Mouse (Mus musculus) heart, adult 2 months (tissue): Measurements from ENCODE around the gene Wiz. TPM values are rescaled to one million over a fixed set of nuclear protein-coding genes. Genes with fewer than 3 reads are reported as not detected.

Experiments
- DNase-seq, 2 experiments: peaks; one replicate each; pipeline ENCODE4 v3.0.0; 2021
- H3K27ac ChIP-seq: fragments of 200-600 bp; 2 replicates; pipeline ENCODE4 v1.8.1; 2022
- H3K27me3 ChIP-seq: fragments of 200-500 bp; 2 replicates; pipeline ENCODE4 v1.6.1; 2012; ENCODE audit warnings: mild to moderate bottlenecking, low read length, inconsistent platforms, mixed read lengths; ENCODE audit not compliant: control insufficient read depth, insufficient read depth
- H3K36me3 ChIP-seq: fragments of 200-500 bp; 2 replicates; pipeline ENCODE4 v1.6.1; 2012; ENCODE audit warnings: low read length, inconsistent platforms; ENCODE audit not compliant: control insufficient read depth, insufficient read depth
- H3K4me1 ChIP-seq: fragments of 200-500 bp; 2 replicates; pipeline ENCODE4 v1.6.1; 2011; ENCODE audit warnings: low read length; ENCODE audit not compliant: control insufficient read depth, insufficient read depth
- H3K4me3 ChIP-seq: fragments of 200-600 bp; 2 replicates; pipeline ENCODE4 v1.8.1; 2022
- H3K79me2 ChIP-seq: fragments of 200-500 bp; replicated peaks from 2 replicates; pipeline ENCODE4 v1.6.1; 2012; ENCODE audit warnings: mild to moderate bottlenecking, inconsistent platforms, low read length, moderate library complexity, mixed read lengths; ENCODE audit not compliant: control insufficient read depth, insufficient read depth
- H3K9ac ChIP-seq: fragments of 200-500 bp; 2 replicates; pipeline ENCODE4 v1.6.1; 2012; ENCODE audit warnings: low read depth, mild to moderate bottlenecking, control low read depth, inconsistent platforms, low read length, mixed read lengths
- CTCF ChIP-seq: fragments of 200-600 bp; IDR thresholded peaks from 2 replicates; pipeline ENCODE4 v1.8.1; 2022; ENCODE audit warnings: antibody characterized with exemption, mild to moderate bottlenecking, moderate library complexity
- EP300 ChIP-seq: fragments of 200-500 bp; IDR thresholded peaks from 2 replicates; pipeline ENCODE4 v1.6.1; 2011; ENCODE audit warnings: low read depth, low read length, control low read depth; ENCODE audit not compliant: insufficient read depth
- POLR2A ChIP-seq: fragments of 200-500 bp; IDR thresholded peaks from 2 replicates; pipeline ENCODE4 v1.6.1; 2011; ENCODE audit warnings: mild to moderate bottlenecking, low read depth, low read length, control low read depth; ENCODE audit not compliant: insufficient read depth
- WGBS: fragments of 180-500 bp; shearing (Covaris S2); methylation state at CpG from one replicate; pipeline ENCODE4 v1.1.7; 2018; 5-methylcytosine and 5-hydroxymethylcytosine counted together
- intact Hi-C: fragments of 180-260 bp; cut with DNase I; formaldehyde crosslinking; loops from one replicate; pipeline ENCODE4 v1.15.1; 2025
- polyA plus RNA-seq: library from polyadenylated mRNA; depleted of rRNA; stranded (reverse); fragments of >200 nt; gene quantifications from 2 replicates; pipeline ENCODE4 v1.2.3, GENCODE M21; 2012
- total RNA-seq, 2 experiments: library from RNA; stranded (reverse); gene quantifications; 2 replicates each; pipeline ENCODE4 v1.2.3; 2021

Gene Wiz
- total and polyA plus RNA-seq, 3 experiments = 16.0 to 17.2 (median 16.6) TPM

- TF ChIP-seq EP300 (no peak), POLR2A (no peak), CTCF (no peak)
- peak in 1 of 2 experiments; percentile 25 for DNase-seq
- intact Hi-C loops = no loop called here
- Histone ChIP-seq H3K79me2 (no peaks in the 10 kb centered on the region), H3K9ac (no peak within 1 kb of the TSS), H3K4me3 (no peak within 1 kb of the TSS), H3K36me3 (no peaks in the 10 kb centered on the region), H3K27ac (no peak within 1 kb of the TSS), H3K27me3 (no peaks in the 10 kb centered on the region), H3K4me1 (no peaks in the 10 kb centered on the region)
- WGBS = 79% methylated on average over 2 of the region's 2 CpGs
These were observed 34.8 kb upstream of the Wiz start, which contains the start of gene Pglyrp2 for GRCm38 (mm10) chr17:32424034-32424433. Gene Pglyrp2, minus strand, starts transcription at chr17:32424167.

DNA sequence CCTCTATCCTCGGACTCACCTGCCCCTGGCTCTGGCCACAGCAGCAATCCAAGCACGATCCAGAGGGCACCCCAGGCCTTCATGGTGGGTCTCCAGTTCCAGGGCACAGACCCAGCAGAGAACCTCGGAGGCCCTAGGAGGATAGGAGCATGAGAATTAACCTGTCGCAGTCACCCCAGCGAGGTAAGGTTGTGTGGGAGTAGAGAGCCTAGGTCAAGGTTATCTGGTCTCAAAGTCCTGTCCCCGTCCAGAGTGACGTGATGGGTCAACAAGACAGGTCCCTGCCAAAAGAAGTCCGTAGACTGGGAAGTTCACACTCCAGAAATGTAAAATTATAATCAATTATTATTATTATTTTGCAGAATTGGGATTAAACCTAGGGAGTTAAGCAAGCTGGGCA, 31.5 kb upstream of the Wiz start:
- TF ChIP-seq EP300 = no peak
- no peak for TF ChIP-seq POLR2A
- Histone ChIP-seq H3K9ac (no peak overlapping the region), H3K27me3 (peaks cover 2% of the 10 kb centered on the region; the same call in 1 of the 2 replicates), H3K36me3 (no peaks in the 10 kb centered on the region), H3K4me1 (no peaks in the 10 kb centered on the region), H3K79me2 (no peaks in the 10 kb centered on the region), H3K27ac (no peak overlapping the region), H3K4me3 (no peak overlapping the region)
- intact Hi-C loops = no loop called here
- WGBS = 81% methylated on average over 8 of the region's 8 CpGs
- DNase-seq = no peak

GRCm38 (mm10) chr17:32419989-32420388, 30.8 kb upstream of the Wiz start:
- no peaks in the 10 kb centered on the region for H3K36me3 ChIP-seq
- no peaks in the 10 kb centered on the region for H3K4me1 ChIP-seq

GRCm38 (mm10) chr17:32416771-32417170, 27.5 kb upstream of the Wiz start:
- H3K79me2 ChIP-seq = no peaks in the 10 kb centered on the region
- peaks cover 2% of the 10 kb centered on the region; the same call in 1 of the 2 replicates for H3K27me3 ChIP-seq
- TF ChIP-seq EP300 (no peak), CTCF (no peak), POLR2A (no peak)
- DNase-seq = no peak
- 94% methylated on average over 14 of the region's 14 CpGs for WGBS
- H3K4me3 ChIP-seq = no peak overlapping the region
- no peaks in the 10 kb centered on the region for H3K36me3 ChIP-seq
- no peak overlapping the region for H3K9ac ChIP-seq
- no peak overlapping the region for H3K27ac ChIP-seq
- H3K4me1 ChIP-seq = no peaks in the 10 kb centered on the region
- intact Hi-C loops = no loop called here

More at GRCm38 (mm10) chr17:32419989-32420388, 30.8 kb upstream of the Wiz start:
- no peak for DNase-seq
- Histone ChIP-seq H3K27me3 (peaks cover 2% of the 10 kb centered on the region; the same call in 1 of the 2 replicates), H3K27ac (no peak overlapping the region), H3K9ac (no peak overlapping the region), H3K4me3 (no peak overlapping the region), H3K79me2 (no peaks in the 10 kb centered on the region)
- intact Hi-C loops = no loop called here
- TF ChIP-seq CTCF (no peak), EP300 (no peak), POLR2A (no peak)
- WGBS = 50% methylated on average over 2 of the region's 2 CpGs

DNA sequence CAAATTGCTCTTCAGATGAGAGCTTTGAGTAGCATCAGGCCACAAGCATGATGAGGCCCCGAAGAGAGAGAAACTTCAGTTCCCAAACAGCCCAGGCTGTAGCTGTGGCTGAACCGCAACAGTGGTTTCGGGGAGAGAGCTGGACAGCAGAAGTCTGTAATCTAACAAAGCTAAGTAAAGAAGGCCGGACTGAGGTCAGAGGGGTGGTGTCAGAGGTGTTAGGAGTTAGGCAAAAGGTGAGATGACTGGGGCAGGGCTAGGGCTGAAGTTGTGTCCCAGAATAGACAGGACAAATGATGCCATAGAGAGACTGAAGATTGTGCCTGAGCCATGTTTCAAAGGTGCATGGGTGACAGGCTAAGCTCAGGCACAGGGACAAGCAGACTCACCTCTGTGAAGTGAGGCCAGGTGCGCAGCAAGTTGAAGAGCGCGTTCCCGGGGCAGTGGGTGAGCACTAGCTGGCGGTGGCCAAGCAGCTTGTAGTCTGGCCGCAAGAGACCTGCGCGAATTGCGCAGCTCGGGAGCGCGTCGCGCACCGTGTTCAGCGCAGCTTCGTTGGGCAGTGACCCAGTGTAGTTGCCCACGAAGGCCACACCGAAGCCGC, 26.3 kb upstream of the Wiz start:
- DNase-seq = no peak
- TF ChIP-seq CTCF (no peak), POLR2A (no peak), EP300 (no peak)
- Histone ChIP-seq H3K27ac (no peak overlapping the region), H3K79me2 (no peaks in the 10 kb centered on the region), H3K4me1 (no peaks in the 10 kb centered on the region), H3K4me3 (no peak overlapping the region), H3K27me3 (peaks cover 2% of the 10 kb centered on the region; the same call in 1 of the 2 replicates), H3K9ac (no peak overlapping the region), H3K36me3 (no peaks in the 10 kb centered on the region)
- WGBS = 30% methylated on average over 24 of the region's 24 CpGs
- intact Hi-C loops = no loop called here

- 79% methylated on average over 6 of the region's 6 CpGs for WGBS
- no peak overlapping the region for H3K27ac ChIP-seq
- no peak for DNase-seq
- H3K4me3 ChIP-seq = no peak overlapping the region
- H3K4me1 ChIP-seq = no peaks in the 10 kb centered on the region
- no peak overlapping the region for H3K9ac ChIP-seq
- no peaks in the 10 kb centered on the region for H3K36me3 ChIP-seq
- H3K27me3 ChIP-seq = peaks cover 2% of the 10 kb centered on the region; the same call in 1 of the 2 replicates
- TF ChIP-seq CTCF (no peak), EP300 (no peak)
- no peaks in the 10 kb centered on the region for H3K79me2 ChIP-seq
- intact Hi-C loops = no loop called here
These were observed 22.7 kb upstream of the Wiz start for GRCm38 (mm10) chr17:32411898-32412297.
